Mouse (Mus musculus) E14TG2a.4 (cell line): ENCODE measurements around the gene Coa6.

Source experiments
- CTCF ChIP-seq: conservative IDR thresholded peaks from 2 replicates; pipeline ENCODE4 v1.5.1; 2014; ENCODE audit warnings: low read length
- NANOG ChIP-seq: IDR thresholded peaks from 2 replicates; pipeline ENCODE4 v1.6.1; 2014; ENCODE audit warnings: borderline replicate concordance, low read length, mixed read lengths
- POU5F1 ChIP-seq: IDR thresholded peaks from 2 replicates; pipeline ENCODE4 v1.6.1; 2014; ENCODE audit warnings: low read length, borderline replicate concordance

GRCm38 (mm10) chr8:126474299-126475187, 52.2 kb downstream of the Coa6 start, which contains the start of gene Tarbp1:
- no peak for TF ChIP-seq CTCF
- TF ChIP-seq POU5F1: no peak
- no peak for TF ChIP-seq NANOG
